Mouse (Mus musculus): ENCODE data around the gene Pus7.
"Not testable (repeated sequence)": the region's sequence is repeated elsewhere in the genome, so short reads cannot be mapped to it uniquely, and the experiment has no call there.

Gene Pus7

GRCm38 (mm10) chr5:23755591-23755990 lies 27.9 kb downstream of the Pus7 start:
- DNase-seq (ENCODE audit: low read depth) = no peak

GRCm38 (mm10) chr5:23749882-23750281 lies 33.6 kb downstream of the Pus7 start:
- no peak for DNase-seq (ENCODE audit: low read depth)

GRCm38 (mm10) chr5:23743261-23743660 lies 40.2 kb downstream of the Pus7 start:
- DNase-seq (ENCODE audit: low read depth) = no peak

GRCm38 (mm10) chr5:23737111-23737510 lies 46.4 kb downstream of the Pus7 start:
- DNase-seq (ENCODE audit: low read depth) = no peak

- no peak for DNase-seq (ENCODE audit: low read depth)
Measured at GRCm38 (mm10) chr5:23736366-23736765, 47.1 kb downstream of the Pus7 start.

- DNase-seq (ENCODE audit: low read depth) = peak; percentile 75
Measured at GRCm38 (mm10) chr5:23721956-23722355, 61.6 kb downstream of the Pus7 start.

- peak; percentile 95 for DNase-seq (ENCODE audit: low read depth)
Measured at GRCm38 (mm10) chr5:23718881-23719328, 64.6 kb downstream of the Pus7 start.

- DNase-seq (ENCODE audit: low read depth) = no peak
Measured at GRCm38 (mm10) chr5:23718182-23718534, 65.4 kb downstream of the Pus7 start.

GRCm38 (mm10) chr5:23717469-23718181 lies 65.9 kb downstream of the Pus7 start:
- no peak for DNase-seq (ENCODE audit: low read depth)

- peak; percentile 79 for DNase-seq (ENCODE audit: low read depth)
Measured at GRCm38 (mm10) chr5:23713401-23714335, 69.8 kb downstream of the Pus7 start.

GRCm38 (mm10) chr5:23712130-23713001 lies 71.1 kb downstream of the Pus7 start:
- peak; percentile 81 for DNase-seq (ENCODE audit: low read depth)

- DNase-seq (ENCODE audit: low read depth) = not testable (repeated sequence)
Measured at GRCm38 (mm10) chr5:23711671-23712129, 71.8 kb downstream of the Pus7 start.

GRCm38 (mm10) chr5:23711244-23711643 lies 72.3 kb downstream of the Pus7 start:
- DNase-seq (ENCODE audit: low read depth) = no peak

- no peak for DNase-seq (ENCODE audit: low read depth)
Measured at GRCm38 (mm10) chr5:23709661-23710060, 73.8 kb downstream of the Pus7 start.

- not testable (repeated sequence) for DNase-seq (ENCODE audit: low read depth)
Measured at GRCm38 (mm10) chr5:23706601-23707597, 76.6 kb downstream of the Pus7 start.

GRCm38 (mm10) chr5:23697457-23697856 lies 86.1 kb downstream of the Pus7 start:
- no peak for DNase-seq (ENCODE audit: low read depth)

Data from 416B (cell line).